Comparison of ENCODE assay signal across 22 mouse cellular contexts in genomic region chr3:55536901-55537300, GRCm38 (mm10).
DNase-seq lines count a peak whose midpoint lies in the region; ATAC-seq lines count a peak whose summit lies in the region.
"Had no signal": no experiment of that assay in that cellular context is flagged by ENCODE, and none has a peak within 500 bp of the region (broad histone marks: within the 10 kb centered on the region; RNA-seq: fewer than 3 reads in every experiment).

No protein-coding gene starts in this region.

- no peak for ATAC-seq in intestine, embryonic 14.5 days (replicated peaks; ENCODE audit: low FRiP score, low TSS enrichment, low read depth)
- no peak for ATAC-seq in intestine, embryonic 15.5 days
- ATAC-seq in limb, embryonic 15.5 days (ENCODE audit: insufficient number of reproducible peaks, low FRiP score, low TSS enrichment, low read depth) = peak; percentile 49; the same call in 1 of the 2 replicates
- ATAC-seq: forebrain, embryonic 14.5 days had no signal

- 40% methylated on average over 6 of the region's 6 CpGs for WGBS in intestine, embryonic 14.5 days
- 48% methylated on average over 6 of the region's 6 CpGs for WGBS in intestine, embryonic 15.5 days
- 22% methylated on average over 6 of the region's 6 CpGs for whole genome bisulfite sequencing in limb, embryonic 15.5 days

- 0 out of 2 replicates have a peak, but pooled peaks cover 3% of the 10 kb centered on the region for H3K4me1 ChIP-seq in intestine, embryonic 14.5 days (replicated peaks; ENCODE audit: control insufficient read depth, insufficient read depth, low read length)
- H3K4me1 ChIP-seq in intestine, embryonic 15.5 days (replicated peaks) = 0 out of 2 replicates have a peak, but pooled peaks cover 3% of the 10 kb centered on the region
- peaks cover 55% of the 10 kb centered on the region for H3K4me1 ChIP-seq in limb, embryonic 15.5 days
- H3K4me1 ChIP-seq: megakaryocyte, embryonic 14.5 days had no signal

- H3K9me3 ChIP-seq in intestine, embryonic 14.5 days (ENCODE audit: control insufficient read depth, low read length) = no peaks in the 10 kb centered on the region
- no peaks in the 10 kb centered on the region for H3K9me3 ChIP-seq in intestine, embryonic 15.5 days
- no peaks in the 10 kb centered on the region for H3K9me3 ChIP-seq in limb, embryonic 15.5 days
- H3K9me3 ChIP-seq: heart, embryonic 15.5 days; megakaryocyte, embryonic 14.5 days had no signal

- H3K9ac ChIP-seq in intestine, embryonic 14.5 days (ENCODE audit: low read length) = no peak overlapping the region
- H3K9ac ChIP-seq in intestine, embryonic 15.5 days = no peak overlapping the region
- no peak overlapping the region for H3K9ac ChIP-seq in limb, embryonic 15.5 days
- H3K9ac ChIP-seq: heart, embryonic 15.5 days had no signal

- no peak overlapping the region for H3K27ac ChIP-seq in intestine, embryonic 14.5 days (ENCODE audit: low read depth)
- H3K27ac ChIP-seq in intestine, embryonic 15.5 days = no peak overlapping the region
- H3K27ac ChIP-seq in limb, embryonic 15.5 days = peak overlapping the region; percentile 43; the same call in 1 of the 2 replicates
- H3K27ac ChIP-seq: heart, adult 2 months; heart, embryonic 15.5 days had no signal

- no peaks in the 10 kb centered on the region for H3K36me3 ChIP-seq in intestine, embryonic 14.5 days (ENCODE audit: control insufficient read depth, insufficient read depth, low read length)
- no peaks in the 10 kb centered on the region for H3K36me3 ChIP-seq in intestine, embryonic 15.5 days
- no peaks in the 10 kb centered on the region for H3K36me3 ChIP-seq in limb, embryonic 15.5 days
- H3K36me3 ChIP-seq: heart, embryonic 15.5 days had no signal

- peak; percentile 23 for DNase-seq in intestine, embryonic 14.5 days (ENCODE audit: low spot score)
- peak; percentile 5 for DNase-seq in brain, adult 2 months (ENCODE audit: low read depth, low spot score)
- DNase-seq in forelimb bud, embryonic 11.5 days (ENCODE audit: low read depth, low spot score) = peak; percentile 80
- no peak for DNase-seq in cerebellum, postnatal 25 days
- DNase-seq in T-cell, adult 2 months (ENCODE audit: low spot score) = no peak
- DNase-seq: adrenal gland, postnatal 14 days; cerebellum, adult 11-12 months; cerebellum, postnatal 14 days; embryo, embryonic 11 days; gastrocnemius, postnatal 14 days; heart, adult 2 months; kidney, adult 11 months; lung, adult 2 months; right cerebral cortex, adult 18-20 months; thymus, postnatal 14 days had no signal

- H3K4me2 ChIP-seq in intestine, embryonic 14.5 days (ENCODE audit: low read length) = no peak overlapping the region
- H3K4me2 ChIP-seq in intestine, embryonic 15.5 days (replicated peaks) = no peak overlapping the region
- H3K4me2 ChIP-seq in limb, embryonic 15.5 days = no peak overlapping the region
- H3K4me2 ChIP-seq: heart, embryonic 15.5 days; liver, embryonic 11.5 days had no signal

- H3K27me3 ChIP-seq in intestine, embryonic 14.5 days (replicated peaks; ENCODE audit: control insufficient read depth, insufficient read depth, low read length) = no peaks in the 10 kb centered on the region
- no peaks in the 10 kb centered on the region for H3K27me3 ChIP-seq in intestine, embryonic 15.5 days (replicated peaks)
- H3K27me3 ChIP-seq in limb, embryonic 15.5 days = no peaks in the 10 kb centered on the region
- H3K27me3 ChIP-seq: heart, embryonic 15.5 days had no signal

- no peak overlapping the region for H3K4me3 ChIP-seq in intestine, embryonic 14.5 days (ENCODE audit: low read depth, low read length)
- no peak overlapping the region for H3K4me3 ChIP-seq in intestine, embryonic 15.5 days (replicated peaks)
- H3K4me3 ChIP-seq in limb, embryonic 15.5 days = no peak overlapping the region
- H3K4me3 ChIP-seq: erythroblast, embryonic 14.5 days; heart, adult 2 months; heart, embryonic 15.5 days; megakaryocyte, embryonic 14.5 days had no signal

Comparison
In these comparisons a context has a peak if more than half of its experiments do, and no peak if none do; other contexts are left out.
1. DNase-seq: peak in intestine, embryonic 14.5 days (single experiment), brain, adult 2 months (single experiment) and forelimb bud, embryonic 11.5 days (single experiment); none in cerebellum, postnatal 25 days (0 of 2) and T-cell, adult 2 months (single experiment).